Mouse (Mus musculus): ENCODE measurements around the gene Zbtb11. TPM values are rescaled to one million over a fixed set of nuclear protein-coding genes. Genes with fewer than 3 reads are reported as not detected.
A peak's percentile ranks its signal among the peaks of the same experiment; 100 is the strongest.

Gene Zbtb11
- polyA plus RNA-seq, 1 experiment = 6.1 TPM

DNA sequence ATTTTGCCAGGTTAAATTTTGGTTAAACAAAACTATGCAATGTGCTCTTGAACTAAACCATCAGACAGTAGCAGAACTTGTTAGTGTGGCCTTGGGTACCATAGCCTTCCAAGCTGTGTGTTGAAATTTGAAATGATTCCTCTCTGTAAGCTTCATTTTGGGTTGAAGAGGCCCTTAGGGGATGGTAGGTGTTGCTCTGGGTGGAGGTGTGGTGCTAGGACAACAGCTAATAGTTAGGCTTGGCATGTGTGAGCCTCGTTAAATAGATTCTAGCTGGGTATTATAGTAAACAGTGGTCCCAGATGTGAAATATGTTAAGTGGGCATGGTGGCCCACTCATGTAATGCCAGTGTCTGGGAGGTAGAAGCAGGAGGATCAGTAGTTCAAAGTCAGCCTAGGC, 6.5 kb upstream of the Zbtb11 start:
- H3K36me3 ChIP-seq (ENCODE audit: control insufficient read depth, insufficient read depth, low read length) = peaks cover 36% of the 10 kb centered on the region
- no peak overlapping the region for H3K4me3 ChIP-seq (ENCODE audit: control insufficient read depth, insufficient read depth, low read length)
- 34% methylated on average over 1 of the region's 1 CpGs for WGBS
- no peak for TF ChIP-seq CTCF (IDR thresholded peaks at IDR 0.05; ENCODE audit: borderline replicate concordance, control insufficient read depth, extremely low read depth, insufficient read depth, low read length, poor library complexity)
- no peak for TF ChIP-seq POLR2A (IDR thresholded peaks at IDR 0.05; ENCODE audit: control insufficient read depth, extremely low read depth, insufficient read depth, low read length, poor library complexity)
- no peak for DNase-seq
- H3K4me1 ChIP-seq (replicated peaks; ENCODE audit: control insufficient read depth, insufficient read depth, low read length) = 0 out of 2 replicates have a peak, but pooled peaks cover 2% of the 10 kb centered on the region
- no peak overlapping the region for H3K27ac ChIP-seq (ENCODE audit: control insufficient read depth, insufficient read depth, low read length)
- no peaks in the 10 kb centered on the region for H3K27me3 ChIP-seq (ENCODE audit: control insufficient read depth, insufficient read depth, low read length)

DNA sequence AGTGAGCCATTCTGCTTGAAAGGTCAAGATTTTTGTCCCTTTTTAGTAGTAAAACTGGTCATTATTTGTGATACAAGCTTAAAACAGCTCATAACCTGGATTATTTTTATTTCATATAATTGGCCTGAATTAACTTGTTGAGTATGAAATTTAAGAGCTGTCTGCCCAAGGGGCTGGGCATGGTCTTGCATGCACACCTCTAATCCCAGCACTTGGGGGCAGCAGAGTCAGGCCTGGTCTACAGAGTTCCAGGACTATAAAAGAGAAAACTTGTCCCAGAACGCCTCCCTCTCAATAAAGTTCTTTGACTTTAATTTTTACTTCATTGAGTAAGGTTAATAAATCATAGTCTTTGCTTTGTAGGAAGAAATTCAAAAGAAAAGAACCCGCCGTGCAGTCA, 4.5 kb upstream of the Zbtb11 start:
- no peak overlapping the region for H3K4me3 ChIP-seq (ENCODE audit: control insufficient read depth, insufficient read depth, low read length)
- peaks cover 37% of the 10 kb centered on the region for H3K36me3 ChIP-seq (ENCODE audit: control insufficient read depth, insufficient read depth, low read length)
- no peak overlapping the region for H3K27ac ChIP-seq (ENCODE audit: control insufficient read depth, insufficient read depth, low read length)
- no peaks in the 10 kb centered on the region for H3K27me3 ChIP-seq (ENCODE audit: control insufficient read depth, insufficient read depth, low read length)
- WGBS = 84% methylated on average over 3 of the region's 3 CpGs
- peak; percentile 56 for DNase-seq
- H3K4me1 ChIP-seq (replicated peaks; ENCODE audit: control insufficient read depth, insufficient read depth, low read length) = peaks cover 2% of the 10 kb centered on the region; the same call in 1 of the 2 replicates
- TF ChIP-seq POLR2A (IDR thresholded peaks at IDR 0.05; ENCODE audit: control insufficient read depth, extremely low read depth, insufficient read depth, low read length, poor library complexity) (no peak), CTCF (IDR thresholded peaks at IDR 0.05; ENCODE audit: borderline replicate concordance, control insufficient read depth, extremely low read depth, insufficient read depth, low read length, poor library complexity) (no peak)

DNA sequence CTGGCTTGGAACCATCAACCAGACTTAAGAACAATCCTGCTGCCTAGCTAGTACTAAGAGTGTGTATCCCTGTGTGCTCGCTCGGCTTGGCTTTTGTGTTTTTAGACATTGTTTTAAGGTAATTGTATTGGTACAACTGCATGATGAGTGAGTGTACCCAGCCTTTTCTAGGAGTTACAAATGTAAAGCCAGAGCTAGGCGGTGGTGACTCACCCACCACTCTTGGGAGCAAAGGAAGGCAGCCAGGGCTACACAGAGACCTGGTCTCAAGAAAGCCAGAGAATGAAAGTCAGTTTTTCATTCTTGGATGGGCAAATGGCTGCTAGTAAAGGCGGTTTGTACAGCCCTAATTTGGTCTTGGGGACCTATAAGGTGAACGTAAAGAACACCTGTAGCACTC, 3.3 kb upstream of the Zbtb11 start:
- 98% methylated on average over 5 of the region's 5 CpGs for WGBS

DNA sequence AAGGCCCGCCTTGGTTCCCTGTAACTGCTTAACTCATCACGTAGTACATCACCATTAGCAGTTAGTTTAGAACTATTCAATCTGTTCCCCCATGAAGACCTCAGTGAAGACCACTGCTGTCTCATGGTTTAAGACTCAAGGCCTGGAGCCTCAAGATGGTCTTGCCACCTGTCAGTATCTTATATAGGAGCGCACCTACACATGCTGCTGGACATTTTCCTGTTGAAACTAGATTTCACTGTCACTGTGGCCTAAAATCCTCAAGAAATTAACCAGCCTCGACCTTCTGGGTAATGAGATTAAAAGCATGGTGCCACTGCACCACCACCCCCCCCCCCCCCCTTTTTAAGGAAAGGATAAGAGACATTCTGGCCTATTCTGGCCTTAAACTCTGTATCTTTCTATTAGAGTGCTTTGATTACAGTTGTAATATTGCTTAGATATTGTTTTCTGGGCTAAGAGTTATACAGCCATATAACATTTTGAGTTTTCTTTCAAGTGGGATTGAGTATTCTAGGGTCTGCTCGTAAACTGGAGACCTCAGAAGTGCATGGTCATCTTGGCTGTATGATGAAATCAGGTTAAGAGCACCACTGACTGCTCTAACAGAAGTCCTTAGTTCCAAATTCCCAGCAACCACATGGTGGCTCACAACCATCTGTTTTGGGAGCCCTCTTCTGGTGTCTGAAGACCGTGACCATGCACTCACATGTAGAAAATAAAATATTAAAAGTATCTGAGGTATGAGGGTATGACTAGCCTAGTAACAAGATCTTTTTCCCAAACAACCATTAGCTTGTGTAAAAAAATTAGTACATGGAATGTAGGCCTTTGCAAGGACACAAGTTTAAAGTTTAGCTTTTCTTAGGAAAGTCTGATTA, 1.7 kb upstream of the Zbtb11 start:
- H3K27ac ChIP-seq (ENCODE audit: control insufficient read depth, insufficient read depth, low read length) = no peak overlapping the region
- no peak overlapping the region for H3K4me3 ChIP-seq (ENCODE audit: control insufficient read depth, insufficient read depth, low read length)
- peaks cover 37% of the 10 kb centered on the region for H3K36me3 ChIP-seq (ENCODE audit: control insufficient read depth, insufficient read depth, low read length)
- peaks cover 4% of the 10 kb centered on the region; the same call in 1 of the 2 replicates for H3K4me1 ChIP-seq (replicated peaks; ENCODE audit: control insufficient read depth, insufficient read depth, low read length)
- no peaks in the 10 kb centered on the region for H3K27me3 ChIP-seq (ENCODE audit: control insufficient read depth, insufficient read depth, low read length)
- DNase-seq = no peak
- TF ChIP-seq POLR2A (IDR thresholded peaks at IDR 0.05; ENCODE audit: control insufficient read depth, extremely low read depth, insufficient read depth, low read length, poor library complexity) (no peak), CTCF (IDR thresholded peaks at IDR 0.05; ENCODE audit: borderline replicate concordance, control insufficient read depth, extremely low read depth, insufficient read depth, low read length, poor library complexity) (no peak)
- 85% methylated on average over 6 of the region's 6 CpGs for WGBS

More for the DNA sequence above, 3.3 kb upstream of the Zbtb11 start:
- no peak for DNase-seq
- Histone ChIP-seq H3K27ac (ENCODE audit: control insufficient read depth, insufficient read depth, low read length) (no peak overlapping the region), H3K27me3 (ENCODE audit: control insufficient read depth, insufficient read depth, low read length) (no peaks in the 10 kb centered on the region), H3K36me3 (ENCODE audit: control insufficient read depth, insufficient read depth, low read length) (peaks cover 37% of the 10 kb centered on the region), H3K4me1 (replicated peaks; ENCODE audit: control insufficient read depth, insufficient read depth, low read length) (peaks cover 6% of the 10 kb centered on the region; the same call in 1 of the 2 replicates), H3K4me3 (ENCODE audit: control insufficient read depth, insufficient read depth, low read length) (no peak overlapping the region)
- TF ChIP-seq POLR2A (IDR thresholded peaks at IDR 0.05; ENCODE audit: control insufficient read depth, extremely low read depth, insufficient read depth, low read length, poor library complexity) (no peak), CTCF (IDR thresholded peaks at IDR 0.05; ENCODE audit: borderline replicate concordance, control insufficient read depth, extremely low read depth, insufficient read depth, low read length, poor library complexity) (no peak)

DNA sequence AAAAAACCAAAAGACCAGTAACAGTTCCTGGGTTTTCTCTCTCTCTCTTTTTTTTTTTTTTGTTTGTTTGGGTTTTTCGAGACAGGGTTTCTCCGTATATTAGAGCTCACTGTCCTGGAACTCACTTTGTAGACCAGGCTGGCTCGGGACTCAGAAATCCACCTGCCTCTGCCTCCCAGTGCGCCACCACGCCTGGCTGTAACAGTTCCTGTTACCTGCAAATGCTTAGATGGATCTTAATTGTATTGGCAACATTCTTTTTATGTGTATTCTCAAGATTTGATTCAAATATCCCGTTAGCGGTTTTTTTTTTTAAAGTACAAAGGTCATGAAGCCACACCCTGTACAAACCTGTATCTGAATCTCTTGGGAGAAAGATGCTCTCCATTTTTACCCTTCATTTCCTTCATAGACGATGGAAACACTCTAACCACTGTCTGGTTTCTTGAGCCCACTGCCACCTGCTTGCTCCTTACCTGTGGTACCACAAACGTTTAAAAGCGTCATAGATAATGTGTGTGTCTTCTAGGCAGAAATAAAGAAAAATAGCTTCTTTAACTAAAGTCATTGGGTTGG, 969 bp upstream of the Zbtb11 start:
- TF ChIP-seq POLR2A (IDR thresholded peaks at IDR 0.05; ENCODE audit: control insufficient read depth, extremely low read depth, insufficient read depth, low read length, poor library complexity) (no peak), CTCF (IDR thresholded peaks at IDR 0.05; ENCODE audit: borderline replicate concordance, control insufficient read depth, extremely low read depth, insufficient read depth, low read length, poor library complexity) (no peak)
- H3K36me3 ChIP-seq (ENCODE audit: control insufficient read depth, insufficient read depth, low read length) = peaks cover 37% of the 10 kb centered on the region
- WGBS = 58% methylated on average over 10 of the region's 10 CpGs
- no peak overlapping the region for H3K4me3 ChIP-seq (ENCODE audit: control insufficient read depth, insufficient read depth, low read length)
- DNase-seq = no peak
- peaks cover 4% of the 10 kb centered on the region; the same call in 1 of the 2 replicates for H3K4me1 ChIP-seq (replicated peaks; ENCODE audit: control insufficient read depth, insufficient read depth, low read length)
- H3K27me3 ChIP-seq (ENCODE audit: control insufficient read depth, insufficient read depth, low read length) = no peaks in the 10 kb centered on the region
- no peak overlapping the region for H3K27ac ChIP-seq (ENCODE audit: control insufficient read depth, insufficient read depth, low read length)

DNA sequence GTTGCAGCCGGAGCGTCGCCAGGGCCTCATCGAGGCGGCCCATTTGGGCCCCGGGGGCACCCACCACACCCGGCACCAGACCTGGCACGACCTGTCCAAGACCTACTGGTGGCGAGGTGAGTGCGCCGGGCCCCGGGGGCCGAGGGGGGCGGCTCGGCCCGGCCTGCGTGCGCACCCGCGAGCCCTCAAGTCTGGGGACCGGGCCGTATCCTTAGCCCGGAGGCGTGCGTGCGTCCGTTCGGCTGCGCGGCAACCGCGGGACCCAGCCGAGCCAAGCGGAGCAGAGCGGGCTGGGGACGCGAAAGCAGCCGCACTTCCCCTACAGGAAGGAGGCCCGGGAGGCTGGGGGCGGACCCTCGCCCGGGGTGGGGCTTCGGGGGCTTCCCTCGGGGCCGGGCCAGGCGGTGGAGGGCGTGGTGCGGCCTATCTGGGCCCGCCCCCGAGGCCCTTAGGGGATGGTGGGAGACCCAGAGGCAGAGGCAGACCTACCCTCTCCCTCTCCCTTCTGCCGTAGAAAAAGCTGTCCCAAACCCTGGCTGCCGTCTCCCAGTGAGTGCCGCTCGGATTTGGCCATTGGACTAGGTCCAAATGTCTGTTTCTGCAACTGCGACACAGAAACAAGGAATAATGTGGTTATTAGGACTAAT, 696 bp downstream of the Zbtb11 start:
- peaks cover 4% of the 10 kb centered on the region; the same call in 1 of the 2 replicates for H3K4me1 ChIP-seq (replicated peaks; ENCODE audit: control insufficient read depth, insufficient read depth, low read length)
- H3K27me3 ChIP-seq (ENCODE audit: control insufficient read depth, insufficient read depth, low read length) = no peaks in the 10 kb centered on the region
- 1% methylated on average over 55 of the region's 55 CpGs for WGBS
- no peak for TF ChIP-seq POLR2A (IDR thresholded peaks at IDR 0.05; ENCODE audit: control insufficient read depth, extremely low read depth, insufficient read depth, low read length, poor library complexity)
- no peak; the same call in 1 of the 2 replicates for TF ChIP-seq CTCF (IDR thresholded peaks at IDR 0.05; ENCODE audit: borderline replicate concordance, control insufficient read depth, extremely low read depth, insufficient read depth, low read length, poor library complexity)
- H3K4me3 ChIP-seq (ENCODE audit: control insufficient read depth, insufficient read depth, low read length) = peak overlapping the region; percentile 87
- peak; percentile 92 for DNase-seq
- peaks cover 29% of the 10 kb centered on the region for H3K36me3 ChIP-seq (ENCODE audit: control insufficient read depth, insufficient read depth, low read length)
- H3K27ac ChIP-seq (ENCODE audit: control insufficient read depth, insufficient read depth, low read length) = peak overlapping the region; percentile 68

Data from thymus, adult 2 months (tissue).